Mouse (Mus musculus) thymus, postnatal 36 days (tissue): ENCODE measurements around the gene Efhd1.

Experiments
- DNase-seq, 2 experiments: peaks; one replicate each; pipeline ENCODE4 v3.0.0; 2022; ENCODE audit warnings: mixed read lengths in 2 of 2

Gene Efhd1

DNA sequence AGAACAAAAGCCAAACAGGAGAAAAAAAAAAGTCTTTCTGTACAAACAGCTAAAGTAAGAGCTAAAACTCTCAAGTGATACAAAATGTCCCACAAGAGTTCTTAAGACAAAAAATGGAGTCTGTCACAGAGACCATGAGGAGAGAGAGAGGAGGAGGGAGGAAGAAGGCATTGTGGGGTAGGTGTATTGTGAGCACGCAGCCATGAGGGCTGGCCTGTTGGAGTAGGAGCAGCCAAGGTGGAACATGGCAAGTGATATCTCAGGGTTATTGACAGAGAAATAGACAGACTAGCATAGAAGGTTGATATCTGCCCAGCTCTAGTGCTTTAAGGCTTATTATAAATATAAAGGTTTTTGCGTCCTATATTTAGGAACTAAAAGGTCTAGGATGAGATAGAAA, 48.5 kb downstream of the Efhd1 start:
- DNase-seq = no peak

DNA sequence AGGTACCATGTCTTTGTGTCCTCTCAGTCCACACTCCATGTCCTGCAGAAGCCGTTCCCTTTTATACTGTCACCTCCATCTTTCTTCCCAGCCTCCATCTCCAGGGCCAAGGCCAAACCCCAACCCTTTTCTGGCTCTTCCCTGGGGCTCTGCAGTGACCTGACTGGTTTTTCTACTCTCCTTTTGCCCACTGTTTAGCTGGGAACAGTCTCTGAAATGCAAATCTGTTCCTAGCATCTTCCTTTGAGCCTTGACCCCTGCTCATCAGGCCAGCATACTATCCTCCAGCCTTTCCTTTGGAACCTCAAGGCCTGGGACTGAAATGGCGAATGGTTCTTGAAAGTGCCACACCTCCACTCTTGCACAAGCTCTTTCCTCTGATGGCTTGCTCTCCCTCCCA, 49.0 kb downstream of the Efhd1 start:
- DNase-seq = no peak

DNA sequence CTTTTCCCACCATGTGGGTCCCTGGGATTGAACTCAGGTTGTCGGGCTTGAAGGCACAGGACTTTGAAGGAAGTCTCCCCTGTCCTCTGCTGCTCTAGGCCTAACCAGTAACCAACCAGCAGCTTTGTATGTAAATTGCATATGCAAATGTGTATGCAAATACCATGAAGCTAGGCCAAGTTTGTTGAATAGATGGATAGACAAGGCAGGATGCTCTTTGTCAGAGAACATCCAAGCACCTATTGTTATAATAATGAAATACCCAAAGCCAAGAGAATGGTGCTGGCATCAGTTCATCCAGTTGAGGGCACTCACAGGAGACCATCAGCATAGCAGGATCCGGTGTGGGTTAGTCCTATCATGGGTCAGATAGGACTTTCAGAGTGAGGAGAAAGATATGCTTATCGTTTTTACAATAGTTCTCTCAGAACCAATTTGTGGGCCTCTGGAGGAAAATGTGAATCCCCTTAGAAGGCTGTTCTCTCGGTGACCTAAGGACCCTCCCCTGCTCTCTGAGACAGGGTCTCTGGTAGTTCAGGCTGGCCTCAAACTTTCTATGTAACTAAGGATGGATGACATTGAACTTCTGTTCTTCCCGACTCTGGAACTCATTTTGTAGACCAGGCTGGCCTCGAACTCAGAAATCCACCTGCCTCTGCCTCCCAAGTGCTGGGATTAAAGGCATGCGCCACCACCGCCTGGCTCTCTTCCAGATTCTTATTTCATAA, 49.8 kb downstream of the Efhd1 start:
- no peak for DNase-seq

DNA sequence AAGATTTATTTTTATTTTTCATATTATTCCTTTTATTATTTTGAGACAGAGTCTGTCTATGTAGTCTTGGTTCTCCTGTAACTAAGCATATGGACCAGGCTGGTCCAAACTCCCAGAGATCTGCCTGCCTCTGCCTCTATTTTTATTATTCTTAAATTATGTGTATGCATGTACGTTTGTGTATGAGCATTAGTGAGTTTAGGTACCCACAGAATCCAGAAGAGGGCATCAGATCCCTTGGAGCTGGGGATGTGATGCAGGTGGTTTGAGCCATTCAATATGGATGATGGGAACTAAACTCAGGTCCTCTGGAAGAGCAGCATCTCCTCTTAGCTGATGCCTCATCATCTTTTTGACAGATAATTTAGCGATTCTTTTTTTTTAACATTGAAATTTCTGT, 51.3 kb downstream of the Efhd1 start:
- no peak for DNase-seq

DNA sequence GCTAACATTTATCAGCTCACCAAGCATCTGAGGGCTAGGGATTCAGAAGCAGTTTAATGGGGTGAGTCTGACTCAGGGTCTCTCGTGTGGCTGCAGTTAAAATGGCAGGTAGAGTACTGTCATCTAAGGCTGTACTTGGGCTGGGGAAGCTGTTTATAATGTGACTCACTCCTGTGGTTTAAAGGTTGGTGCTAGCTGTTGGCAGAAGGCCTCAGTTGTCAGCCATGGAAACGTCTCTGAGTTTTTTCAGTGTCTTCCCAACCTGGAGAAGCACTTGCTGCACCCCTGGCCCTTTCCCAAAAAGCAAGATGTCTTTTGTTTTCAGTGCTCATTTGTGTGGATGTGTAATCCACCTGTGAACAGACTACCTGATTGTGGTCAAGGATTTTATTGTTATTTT, 51.7 kb downstream of the Efhd1 start:
- no peak for DNase-seq

DNA sequence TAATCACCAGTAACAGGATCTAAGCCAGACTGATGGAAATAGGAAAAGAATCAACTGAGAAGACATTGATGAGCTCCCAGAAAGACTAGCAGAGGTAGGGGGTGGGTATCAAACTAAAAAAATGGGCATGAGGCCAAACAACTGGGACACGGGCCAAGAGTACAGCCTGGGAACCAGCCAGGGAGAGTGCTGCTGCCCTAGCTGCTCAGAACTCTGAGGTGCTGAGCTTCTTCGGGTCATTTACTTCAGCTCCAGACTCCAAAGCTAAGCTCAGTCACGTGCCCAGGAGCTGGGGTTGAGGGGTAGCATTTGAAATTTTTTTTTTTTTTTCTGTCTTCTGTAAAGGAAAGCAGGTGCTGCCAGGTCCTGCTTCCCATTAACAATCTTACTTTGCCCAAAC, 52.5 kb downstream of the Efhd1 start:
- DNase-seq = no peak

DNA sequence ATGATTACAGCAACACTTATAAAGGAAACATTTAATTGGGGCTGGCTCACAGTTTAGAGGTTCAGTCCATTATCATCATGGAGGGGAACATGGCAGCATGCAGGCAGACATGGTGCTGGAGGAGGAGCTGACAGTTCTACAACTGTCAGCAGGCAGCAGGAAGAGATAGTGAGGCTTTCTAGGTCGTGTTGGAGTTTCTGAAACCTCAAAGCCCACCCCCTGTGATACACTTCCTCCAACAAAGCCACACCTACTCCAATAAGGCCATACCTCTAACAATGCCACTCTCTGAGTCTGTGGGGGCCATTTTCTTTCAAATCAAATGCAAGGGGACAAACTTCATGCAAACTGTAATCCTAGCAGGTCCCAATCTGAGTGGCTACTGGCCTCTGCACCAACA, 56.9 kb downstream of the Efhd1 start:
- no peak for DNase-seq

DNA sequence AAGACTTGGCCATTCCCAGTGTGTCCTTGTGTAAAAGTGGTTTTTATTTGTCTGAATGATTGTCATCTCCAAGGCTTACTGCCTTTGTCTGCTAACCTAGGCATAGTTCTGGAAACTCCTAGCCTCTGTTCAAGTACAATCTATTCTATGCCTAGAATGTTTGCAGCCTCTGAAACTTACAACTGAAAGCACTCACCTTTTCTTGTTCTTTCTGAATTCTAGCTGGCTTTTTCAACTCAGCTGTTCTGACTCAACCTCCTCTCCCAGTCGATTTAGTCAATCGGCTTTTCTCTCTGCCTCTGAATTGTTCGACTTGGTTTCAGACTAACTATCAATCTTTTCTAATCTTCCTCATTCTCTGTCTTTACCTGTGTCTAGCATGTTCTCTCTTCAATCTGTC, 58.6 kb downstream of the Efhd1 start:
- no peak for DNase-seq

DNA sequence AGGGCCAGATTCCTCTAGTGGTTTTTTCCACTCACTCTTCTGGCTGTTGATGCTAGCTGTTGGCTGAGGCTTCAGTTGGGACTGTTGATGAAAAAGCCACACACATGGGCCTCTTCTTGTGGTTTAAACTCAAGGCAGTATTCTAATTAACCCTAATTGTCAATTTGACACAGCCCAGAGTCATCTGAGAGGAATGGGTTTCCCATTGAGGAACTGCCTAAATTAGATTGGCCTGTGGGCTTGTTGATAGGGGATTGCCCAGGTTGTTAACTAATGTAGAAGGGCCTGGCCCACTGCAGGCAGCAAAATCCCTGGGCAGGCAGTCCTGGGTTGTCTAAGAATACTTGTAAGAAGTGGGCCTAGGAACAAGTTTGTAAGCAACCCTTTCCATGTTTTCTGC, 60.5 kb downstream of the Efhd1 start:
- no peak for DNase-seq

DNA sequence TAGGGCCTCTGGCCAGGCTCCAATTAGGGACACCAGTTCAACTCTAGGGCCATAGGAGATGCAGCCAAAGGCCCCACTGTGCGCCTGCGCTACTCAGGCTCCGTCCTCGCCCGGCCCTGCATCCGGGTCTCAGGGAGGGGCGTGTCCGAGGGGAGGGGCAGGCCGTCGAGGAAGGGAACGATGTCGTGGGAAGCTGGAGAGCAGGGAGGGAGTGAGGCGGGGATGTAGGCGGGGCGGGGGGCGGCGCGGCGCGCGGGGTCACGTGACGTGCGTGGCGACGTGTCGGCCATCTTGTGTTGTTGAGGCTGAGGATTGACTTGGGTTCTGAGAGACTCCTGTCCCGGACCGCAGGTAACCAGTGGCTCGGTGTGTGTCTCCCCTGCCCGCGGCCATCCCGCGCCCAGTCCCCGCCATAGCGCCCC, 62.6 kb downstream of the Efhd1 start, which contains the start of gene Gigyf2:
Gene Gigyf2 (plus strand): TSS at position 257 of the 422 bp plus-strand sequence.
- peak; percentile 96 for DNase-seq

DNA sequence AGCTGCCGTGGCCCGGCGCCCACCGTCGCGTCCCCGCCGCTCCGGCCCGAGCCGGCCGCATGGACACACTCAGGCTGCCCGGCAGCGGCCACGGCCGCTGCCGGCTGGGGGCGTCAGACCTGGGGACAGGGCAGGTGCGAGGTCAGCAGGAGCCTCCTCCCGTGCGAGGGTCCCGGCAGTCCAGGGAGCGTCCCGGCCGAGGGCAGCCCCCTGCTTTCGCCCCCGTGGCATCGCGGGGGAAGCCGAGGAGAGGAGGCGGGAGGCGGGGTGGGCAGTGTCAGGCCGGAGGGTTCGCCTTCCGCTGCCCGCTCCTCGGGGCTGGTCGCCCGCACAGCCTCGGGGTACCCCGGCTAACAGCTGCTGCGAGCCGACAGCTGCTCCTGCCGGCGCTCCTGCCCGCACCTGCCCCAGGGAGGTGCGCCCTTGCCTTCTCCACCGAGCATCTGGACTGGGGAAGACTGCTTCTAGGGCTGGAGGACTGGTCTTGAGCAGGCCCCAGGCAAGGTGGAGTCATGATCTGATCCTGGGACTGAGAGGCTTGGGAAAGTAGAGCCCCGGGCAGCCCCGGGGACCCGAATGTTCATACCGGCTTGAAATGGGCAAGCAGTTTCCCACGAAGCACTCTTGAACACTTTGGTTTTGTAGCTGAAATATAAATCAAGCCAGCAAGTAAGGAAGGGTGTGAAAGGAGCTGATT, 63.1 kb downstream of the Efhd1 start:
- DNase-seq = peak; percentile 50 to 61

DNA sequence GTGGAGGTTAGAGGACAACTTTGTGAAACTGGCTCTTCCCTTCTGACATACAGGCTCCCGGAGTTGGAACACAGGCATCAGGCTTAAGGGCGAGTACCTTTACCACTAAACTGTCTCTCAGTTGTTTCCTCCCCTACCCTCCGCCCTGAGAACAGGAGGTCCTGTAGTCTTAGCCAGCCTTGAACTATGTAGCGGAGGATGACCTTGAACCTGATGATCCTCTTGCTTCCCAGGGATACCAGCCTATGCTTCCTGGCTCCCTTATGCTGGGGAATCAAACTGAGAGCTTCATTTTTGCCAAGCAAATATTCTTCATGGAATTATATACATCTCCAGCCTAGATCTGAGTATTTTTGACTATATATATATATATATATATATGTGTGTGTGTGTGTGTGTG, 67.6 kb downstream of the Efhd1 start:
- DNase-seq = no peak

DNA sequence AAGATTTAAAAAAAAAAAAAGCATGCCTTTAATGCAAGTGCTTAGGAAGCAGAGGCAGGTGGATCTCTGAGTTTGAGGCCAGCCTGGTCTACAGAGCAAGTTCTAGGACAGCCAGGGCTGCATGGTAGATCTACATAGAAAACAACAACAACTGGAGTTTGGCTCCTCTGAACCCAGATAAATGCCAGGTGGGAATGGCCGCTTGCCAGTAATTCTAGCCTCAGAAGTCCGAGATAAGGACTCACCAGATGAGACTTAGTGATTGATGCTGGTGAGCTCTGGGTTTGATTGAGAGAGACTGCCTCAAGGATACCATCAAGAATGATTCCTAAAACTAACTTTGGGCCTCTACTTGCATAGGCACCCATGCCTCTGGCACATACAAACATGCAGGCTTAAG, 86.4 kb downstream of the Efhd1 start:
- no peak for DNase-seq

DNA sequence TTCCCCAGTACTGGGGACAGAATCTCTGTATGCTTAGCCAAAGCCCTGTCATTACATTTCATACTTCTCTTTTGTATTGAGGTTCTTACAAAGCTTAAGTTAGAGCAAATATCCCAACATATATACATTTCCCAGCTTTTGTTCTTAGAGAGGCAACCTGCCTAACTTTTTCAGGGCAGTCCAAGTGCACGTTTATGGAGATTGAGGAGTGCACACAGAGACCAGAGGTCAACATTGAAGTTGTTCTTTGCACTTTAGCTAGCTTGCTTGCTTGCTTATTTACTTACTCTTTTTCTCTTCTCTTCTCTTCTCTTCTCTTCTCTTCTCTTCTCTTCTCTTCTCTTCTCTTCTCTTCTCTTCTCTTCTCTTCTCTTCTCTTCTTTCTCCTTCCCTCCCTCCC, 96.1 kb downstream of the Efhd1 start:
- no peak for DNase-seq
